Mouse (Mus musculus) limb, embryonic 14.5 days (tissue): Measurements from ENCODE around the gene Vmn1r137. TPM values are rescaled to one million over a fixed set of nuclear protein-coding genes. Genes with fewer than 3 reads are reported as not detected.
"Not testable (repeated sequence)": the region's sequence is repeated elsewhere in the genome, so short reads cannot be mapped to it uniquely, and the experiment has no call there.

Experiments
- ATAC-seq: fragments of 200-750 bp; cut with Nextera tagmentation; 2 replicates; pipeline ENCODE4 v1.8.0; 2017; ENCODE audit warnings: low read depth, moderate number of reproducible peaks, moderate TSS enrichment; ENCODE audit not compliant: low FRiP score
- DNase-seq: peaks from one replicate; pipeline ENCODE4 v3.0.0-alpha.2; 2015; ENCODE audit warnings: low spot score
- H3K27ac ChIP-seq: fragments of 300-500 bp; sonication (generic); replicated peaks from 2 replicates; pipeline ENCODE4 v1.5.1; 2014; ENCODE audit warnings: low read depth, mild to moderate bottlenecking, low read length, moderate library complexity, mixed read lengths
- H3K27me3 ChIP-seq: fragments of 300-500 bp; sonication (generic); 2 replicates; pipeline ENCODE4 v1.6.1; 2014; ENCODE audit warnings: low read length, mixed read lengths; ENCODE audit not compliant: control insufficient read depth, insufficient read depth
- H3K36me3 ChIP-seq: fragments of 300-500 bp; sonication (generic); 2 replicates; pipeline ENCODE4 v1.6.1; 2014; ENCODE audit warnings: mild to moderate bottlenecking, low read length, moderate library complexity, mixed read lengths; ENCODE audit not compliant: control insufficient read depth, insufficient read depth
- H3K4me1 ChIP-seq: fragments of 300-500 bp; sonication (generic); 2 replicates; pipeline ENCODE4 v1.6.1; 2014; ENCODE audit warnings: antibody characterized with exemption, low read length, mixed read lengths; ENCODE audit not compliant: control insufficient read depth, insufficient read depth
- H3K4me2 ChIP-seq: fragments of 300-500 bp; sonication (generic); replicated peaks from 2 replicates; pipeline ENCODE4 v1.6.1; 2014; ENCODE audit warnings: low read depth, mild to moderate bottlenecking, low read length, moderate library complexity; ENCODE audit not compliant: severe bottlenecking
- H3K4me3 ChIP-seq: fragments of 300-500 bp; sonication (generic); replicated peaks from 2 replicates; pipeline ENCODE4 v1.5.1; 2014; ENCODE audit warnings: low read length
- H3K9ac ChIP-seq: fragments of 300-500 bp; sonication (generic); 2 replicates; pipeline ENCODE4 v1.6.1; 2014; ENCODE audit warnings: mild to moderate bottlenecking, low read depth, low read length, moderate library complexity; ENCODE audit not compliant: severe bottlenecking
- H3K9me3 ChIP-seq: fragments of 300-500 bp; sonication (generic); 2 replicates; pipeline ENCODE4 v1.6.1; 2016; ENCODE audit warnings: low read length; ENCODE audit not compliant: control insufficient read depth
- WGBS: fragments of 180-500 bp; shearing (Covaris S2); extraction: QIAGEN DNeasy Blood & Tissue Kit; methylation state at CpG from one replicate; pipeline ENCODE4 v1.1.7; 2014; 5-methylcytosine and 5-hydroxymethylcytosine counted together
- polyA plus RNA-seq, 2 experiments: library from polyadenylated mRNA; depleted of rRNA in 1 of 2; stranded (reverse) in 1 of 2; unstranded in 1 of 2; fragments of >200 nt; fragmentation: Nextera tagmentation in 1 of 2; extraction: Ambion mirVana in 1 of 2; gene quantifications; 2 replicates each; pipeline versions ENCODE4 v1.2.1 to v1.2.3; 2012 to 2014

Gene Vmn1r137
- polyA plus RNA-seq (2012; rRNA removed) (not detected in 2 replicates), polyA plus RNA-seq (2014; fragmentation: Nextera tagmentation; extraction: Ambion mirVana) (not detected in 2 replicates)

DNA sequence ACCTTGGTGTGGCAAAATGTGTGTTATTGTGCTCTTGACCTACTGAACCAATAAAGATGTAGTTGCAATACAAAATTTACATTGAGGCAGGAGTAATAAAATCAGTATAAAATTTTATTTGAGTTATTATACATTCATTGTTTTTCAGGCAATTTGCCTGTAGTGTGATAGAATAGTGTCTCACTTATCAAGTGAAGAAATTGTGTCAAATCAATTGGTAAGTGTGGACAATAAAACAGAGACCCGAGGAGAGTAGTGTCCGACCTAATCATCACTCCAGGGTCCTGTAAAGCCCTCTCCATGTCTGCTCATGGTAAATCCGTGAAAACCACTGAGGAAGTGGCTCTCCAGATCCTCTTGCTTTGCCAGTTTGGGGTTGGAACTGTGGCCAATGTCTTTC, at the start of gene Vmn1r137:
TSS of gene Vmn1r137 (plus strand) at position 301 of the 400 bp plus-strand sequence.
- H3K4me2 ChIP-seq, H3K36me3 ChIP-seq, ATAC-seq, H3K4me3 ChIP-seq, H3K9me3 ChIP-seq, DNase-seq, H3K4me1 ChIP-seq, H3K27me3 ChIP-seq, H3K27ac ChIP-seq, H3K9ac ChIP-seq: not testable (repeated sequence)
- WGBS = no CpG with 5 or more reads among the region's 3 CpGs

DNA sequence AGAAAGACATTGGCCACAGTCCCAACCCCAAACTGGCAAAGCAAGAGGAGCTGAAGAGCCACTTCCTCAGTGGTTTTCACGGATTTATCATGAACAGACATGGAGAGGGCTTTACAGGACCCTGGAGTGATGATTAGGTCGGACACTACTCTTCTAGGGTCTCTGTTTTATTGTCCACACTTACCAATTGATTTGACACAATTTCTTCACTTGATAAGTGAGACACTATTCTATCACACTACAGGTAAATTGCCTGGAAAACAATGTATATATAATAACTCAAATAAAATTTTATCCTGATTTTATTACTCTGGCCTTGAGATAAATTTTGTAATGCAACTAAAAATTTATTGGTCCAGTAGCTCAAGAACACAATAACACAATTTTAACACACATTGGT, 34.4 kb downstream of the Vmn1r137 start, which contains the start of gene Vmn1r138:
TSS of gene Vmn1r138 (minus strand) at position 101 of the 400 bp plus-strand sequence.
- not testable (repeated sequence) for H3K9ac ChIP-seq, H3K9me3 ChIP-seq, ATAC-seq, H3K27ac ChIP-seq, H3K36me3 ChIP-seq, H3K27me3 ChIP-seq, H3K4me3 ChIP-seq, H3K4me2 ChIP-seq, H3K4me1 ChIP-seq, DNase-seq
- WGBS = no CpG with 5 or more reads among the region's 2 CpGs

Other genes starting within 250 kb of the Vmn1r137 start
- gene Gm4175, start 233.1 kb upstream of the Vmn1r137 start, polyA plus RNA-seq (2012; rRNA removed) = not detected in 2 replicates
- not detected in 2 replicates for gene Gm4175, start 233.1 kb upstream of the Vmn1r137 start, polyA plus RNA-seq (2014; fragmentation: Nextera tagmentation; extraction: Ambion mirVana)
- not detected in 2 replicates for gene Gm4177, start 197.9 kb upstream of the Vmn1r137 start, polyA plus RNA-seq (2012; rRNA removed)
- not detected in 2 replicates for gene Gm4177, start 197.9 kb upstream of the Vmn1r137 start, polyA plus RNA-seq (2014; fragmentation: Nextera tagmentation; extraction: Ambion mirVana)
- gene Vmn1r135, start 162.2 kb upstream of the Vmn1r137 start, polyA plus RNA-seq (2012; rRNA removed) = not detected in 2 replicates
- not detected in 2 replicates for gene Vmn1r135, start 162.2 kb upstream of the Vmn1r137 start, polyA plus RNA-seq (2014; fragmentation: Nextera tagmentation; extraction: Ambion mirVana)
- gene Gm5725, start 150.3 kb upstream of the Vmn1r137 start, polyA plus RNA-seq (2012; rRNA removed) = not detected in 2 replicates
- gene Gm5725, start 150.3 kb upstream of the Vmn1r137 start, polyA plus RNA-seq (2014; fragmentation: Nextera tagmentation; extraction: Ambion mirVana) = not detected in 2 replicates
- gene Gm5891, start 73.3 kb upstream of the Vmn1r137 start, polyA plus RNA-seq (2012; rRNA removed) = not detected in 2 replicates
- not detected in 2 replicates for gene Gm5891, start 73.3 kb upstream of the Vmn1r137 start, polyA plus RNA-seq (2014; fragmentation: Nextera tagmentation; extraction: Ambion mirVana)
- gene Vmn1r138, start 34.3 kb downstream of the Vmn1r137 start, polyA plus RNA-seq (2012; rRNA removed) = not detected in 2 replicates
- gene Vmn1r138, start 34.3 kb downstream of the Vmn1r137 start, polyA plus RNA-seq (2014; fragmentation: Nextera tagmentation; extraction: Ambion mirVana) = not detected in 2 replicates
- gene Gm6176, start 61.7 kb downstream of the Vmn1r137 start, polyA plus RNA-seq (2012; rRNA removed) = not detected in 2 replicates
- gene Gm6176, start 61.7 kb downstream of the Vmn1r137 start, polyA plus RNA-seq (2014; fragmentation: Nextera tagmentation; extraction: Ambion mirVana) = not detected in 2 replicates
- gene Vmn1r139, start 74.5 kb downstream of the Vmn1r137 start, polyA plus RNA-seq (2012; rRNA removed) = not detected in 2 replicates
- gene Vmn1r139, start 74.5 kb downstream of the Vmn1r137 start, polyA plus RNA-seq (2014; fragmentation: Nextera tagmentation; extraction: Ambion mirVana) = not detected in 2 replicates
- not detected in 2 replicates for gene Gm16451, start 123.7 kb downstream of the Vmn1r137 start, polyA plus RNA-seq (2012; rRNA removed)
- gene Gm16451, start 123.7 kb downstream of the Vmn1r137 start, polyA plus RNA-seq (2014; fragmentation: Nextera tagmentation; extraction: Ambion mirVana) = not detected in 2 replicates
- gene Gm10666, start 140.2 kb downstream of the Vmn1r137 start, polyA plus RNA-seq (2012; rRNA removed) = not detected in 2 replicates
- gene Gm10666, start 140.2 kb downstream of the Vmn1r137 start, polyA plus RNA-seq (2014; fragmentation: Nextera tagmentation; extraction: Ambion mirVana) = not detected in 2 replicates
- gene Vmn1r142, start 169.4 kb downstream of the Vmn1r137 start, polyA plus RNA-seq (2012; rRNA removed) = not detected in 2 replicates
- not detected in 2 replicates for gene Vmn1r142, start 169.4 kb downstream of the Vmn1r137 start, polyA plus RNA-seq (2014; fragmentation: Nextera tagmentation; extraction: Ambion mirVana)
- not detected in 2 replicates for gene Vmn1r143, start 194.8 kb downstream of the Vmn1r137 start, polyA plus RNA-seq (2012; rRNA removed)
- gene Vmn1r143, start 194.8 kb downstream of the Vmn1r137 start, polyA plus RNA-seq (2014; fragmentation: Nextera tagmentation; extraction: Ambion mirVana) = not detected in 2 replicates
- gene Gm8653, start 206.7 kb downstream of the Vmn1r137 start, polyA plus RNA-seq (2012; rRNA removed) = not detected in 2 replicates
- not detected in 2 replicates for gene Gm8653, start 206.7 kb downstream of the Vmn1r137 start, polyA plus RNA-seq (2014; fragmentation: Nextera tagmentation; extraction: Ambion mirVana)
- not detected in 2 replicates for gene Gm8453, start 234.9 kb downstream of the Vmn1r137 start, polyA plus RNA-seq (2012; rRNA removed)
- gene Gm8453, start 234.9 kb downstream of the Vmn1r137 start, polyA plus RNA-seq (2014; fragmentation: Nextera tagmentation; extraction: Ambion mirVana) = not detected in 2 replicates